Mouse (Mus musculus) liver, embryonic 15.5 days (tissue): ENCODE measurements at regions not wholly inside any gene's neighbourhood (a gene's known extent, or its start where the extent isn't known, plus 50 kb on each side); places are given as distances from the start of the nearest gene placed in this dataset.
A peak's percentile ranks its signal among the peaks of the same experiment; 100 is the strongest.

Source experiments
- ATAC-seq: fragments of 200-750 bp; cut with Nextera tagmentation; 2 replicates; pipeline ENCODE4 v1.8.0; 2017; ENCODE audit warnings: moderate number of reproducible peaks, mild to moderate bottlenecking, moderate library complexity; ENCODE audit not compliant: insufficient read depth
- H3K27ac ChIP-seq: fragments of 300-500 bp; sonication (generic); replicated peaks from 2 replicates; pipeline ENCODE4 v1.5.1; 2015; ENCODE audit warnings: mild to moderate bottlenecking, inconsistent platforms
- H3K27me3 ChIP-seq: fragments of 300-500 bp; sonication (generic); 2 replicates; pipeline ENCODE4 v1.6.1; 2015; ENCODE audit warnings: mild to moderate bottlenecking, inconsistent platforms
- H3K36me3 ChIP-seq: fragments of 300-500 bp; sonication (generic); replicated peaks from 2 replicates; pipeline ENCODE4 v1.6.1; 2015; ENCODE audit warnings: moderate library complexity, mild to moderate bottlenecking, inconsistent platforms
- H3K4me1 ChIP-seq: fragments of 300-500 bp; sonication (generic); replicated peaks from 2 replicates; pipeline ENCODE4 v1.6.1; 2015; ENCODE audit warnings: inconsistent platforms
- H3K4me2 ChIP-seq: fragments of 300-500 bp; sonication (generic); 2 replicates; pipeline ENCODE4 v1.6.1; 2015; ENCODE audit warnings: moderate library complexity, mild to moderate bottlenecking, inconsistent platforms
- H3K4me3 ChIP-seq: fragments of 300-500 bp; sonication (generic); replicated peaks from 2 replicates; pipeline ENCODE4 v1.5.1; 2015; ENCODE audit warnings: mild to moderate bottlenecking, inconsistent platforms
- H3K9ac ChIP-seq: fragments of 300-500 bp; sonication (generic); 2 replicates; pipeline ENCODE4 v1.6.1; 2015; ENCODE audit warnings: moderate library complexity, mild to moderate bottlenecking, inconsistent platforms
- H3K9me3 ChIP-seq: fragments of 300-500 bp; sonication (generic); replicated peaks from 2 replicates; pipeline ENCODE4 v1.6.1; 2016; ENCODE audit warnings: inconsistent platforms
- WGBS: fragments of 180-500 bp; shearing (Covaris S2); methylation state at CpG from one replicate; pipeline ENCODE4 v1.1.7; 2015; ENCODE audit warnings: mixed read lengths; ENCODE audit not compliant: insufficient replicate concordance; 5-methylcytosine and 5-hydroxymethylcytosine counted together

DNA sequence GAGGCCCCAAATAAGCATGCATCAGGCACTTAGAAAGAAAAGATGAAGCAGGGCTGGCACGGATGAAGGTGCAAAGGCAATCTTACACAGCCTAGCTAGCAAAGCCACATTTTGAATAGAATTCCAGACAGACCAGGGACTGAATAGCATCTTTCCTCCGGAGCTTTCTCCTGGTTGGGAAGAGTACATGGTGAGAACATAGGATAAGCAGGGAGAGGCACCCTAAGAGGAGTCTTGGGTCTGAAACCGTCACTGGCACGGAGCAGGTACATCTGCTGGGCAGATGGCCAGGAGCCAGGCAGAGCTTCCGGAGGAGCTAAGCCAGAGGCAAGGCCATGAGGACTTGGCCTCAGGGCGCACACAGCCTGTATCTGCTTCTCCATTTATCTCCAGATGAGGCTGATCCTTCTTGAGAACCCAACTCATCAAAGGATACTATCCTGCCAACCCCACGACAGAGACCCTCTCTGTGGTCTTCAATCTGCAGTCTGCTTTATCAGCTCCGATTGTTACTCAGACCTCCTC lies 70.4 kb upstream of the Ccn6 start:
- peaks cover 19% of the 10 kb centered on the region for H3K4me1 ChIP-seq
- H3K36me3 ChIP-seq = no peaks in the 10 kb centered on the region
- no peak overlapping the region for H3K4me3 ChIP-seq
- no peaks in the 10 kb centered on the region; the same call in 1 of the 2 replicates for H3K27me3 ChIP-seq
- H3K4me2 ChIP-seq = no peak overlapping the region
- H3K9ac ChIP-seq = no peak overlapping the region
- ATAC-seq = no peak
- WGBS = 61% methylated on average over 8 of the region's 8 CpGs
- H3K27ac ChIP-seq = no peak overlapping the region
- H3K9me3 ChIP-seq = no peaks in the 10 kb centered on the region

DNA sequence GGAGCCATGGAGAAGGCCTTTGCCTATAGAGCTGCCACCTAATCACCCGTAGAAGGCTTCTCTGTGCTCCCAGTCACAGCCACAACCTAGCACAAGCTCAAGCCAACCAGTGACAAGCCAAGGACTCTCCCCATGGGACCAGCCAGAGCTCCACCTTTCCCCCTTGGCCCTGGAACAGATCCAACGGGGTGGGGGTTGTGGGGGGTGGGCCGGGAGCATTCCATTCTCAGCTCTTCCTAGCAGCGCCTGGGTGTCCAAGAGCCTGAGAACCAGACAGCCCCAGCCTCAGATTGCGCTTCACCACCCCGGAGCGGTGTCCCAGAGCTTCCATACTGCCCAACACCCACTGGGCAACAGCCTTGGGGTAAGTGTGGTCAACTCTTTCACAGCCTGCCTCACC lies 69.6 kb upstream of the Ccn6 start:
- H3K27ac ChIP-seq = no peak overlapping the region
- H3K27me3 ChIP-seq = no peaks in the 10 kb centered on the region; the same call in 1 of the 2 replicates
- peaks cover 15% of the 10 kb centered on the region for H3K4me1 ChIP-seq
- no peaks in the 10 kb centered on the region for H3K36me3 ChIP-seq
- ATAC-seq = no peak
- 76% methylated on average over 7 of the region's 7 CpGs for WGBS
- no peak overlapping the region for H3K4me2 ChIP-seq
- no peak overlapping the region for H3K4me3 ChIP-seq
- no peak overlapping the region for H3K9ac ChIP-seq
- H3K9me3 ChIP-seq = no peaks in the 10 kb centered on the region

GRCm38 (mm10) chr10:39230634-39231410 lies 67.2 kb upstream of the Ccn6 start:
- Histone ChIP-seq H3K36me3 (no peaks in the 10 kb centered on the region), H3K9ac (no peak overlapping the region), H3K27ac (no peak overlapping the region), H3K4me2 (no peak overlapping the region; the same call in 1 of the 2 replicates), H3K27me3 (no peaks in the 10 kb centered on the region; the same call in 1 of the 2 replicates), H3K9me3 (no peaks in the 10 kb centered on the region), H3K4me3 (no peak overlapping the region), H3K4me1 (peaks cover 15% of the 10 kb centered on the region)
- ATAC-seq = peak; percentile 71
- 40% methylated on average over 14 of the region's 14 CpGs for WGBS

DNA sequence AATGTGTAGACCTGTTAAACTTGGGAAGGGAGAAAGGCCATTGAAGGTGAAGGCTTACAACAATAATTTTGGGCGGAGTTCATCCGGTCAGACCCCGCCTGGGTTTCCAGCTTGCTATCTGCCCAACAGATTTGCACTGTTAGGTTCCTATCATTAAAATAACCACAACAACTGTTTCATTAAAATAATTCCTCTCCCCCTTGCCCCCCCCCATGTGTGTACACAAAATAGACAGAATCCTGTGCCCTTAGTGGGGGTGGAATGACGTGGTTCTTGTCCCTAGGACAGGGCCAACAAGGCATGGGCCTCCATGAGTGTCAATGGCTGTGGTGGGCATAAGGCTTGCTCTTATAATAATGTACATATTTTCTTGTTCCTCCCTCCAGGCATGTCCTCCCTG lies 65.6 kb upstream of the Ccn6 start:
- H3K27me3 ChIP-seq = no peaks in the 10 kb centered on the region; the same call in 1 of the 2 replicates
- peaks cover 15% of the 10 kb centered on the region for H3K4me1 ChIP-seq
- no peak overlapping the region for H3K9ac ChIP-seq
- H3K27ac ChIP-seq = no peak overlapping the region
- ATAC-seq = no peak
- H3K9me3 ChIP-seq = no peaks in the 10 kb centered on the region
- WGBS = 46% methylated on average over 4 of the region's 4 CpGs
- H3K4me3 ChIP-seq = no peak overlapping the region
- H3K36me3 ChIP-seq = no peaks in the 10 kb centered on the region
- no peak overlapping the region for H3K4me2 ChIP-seq

DNA sequence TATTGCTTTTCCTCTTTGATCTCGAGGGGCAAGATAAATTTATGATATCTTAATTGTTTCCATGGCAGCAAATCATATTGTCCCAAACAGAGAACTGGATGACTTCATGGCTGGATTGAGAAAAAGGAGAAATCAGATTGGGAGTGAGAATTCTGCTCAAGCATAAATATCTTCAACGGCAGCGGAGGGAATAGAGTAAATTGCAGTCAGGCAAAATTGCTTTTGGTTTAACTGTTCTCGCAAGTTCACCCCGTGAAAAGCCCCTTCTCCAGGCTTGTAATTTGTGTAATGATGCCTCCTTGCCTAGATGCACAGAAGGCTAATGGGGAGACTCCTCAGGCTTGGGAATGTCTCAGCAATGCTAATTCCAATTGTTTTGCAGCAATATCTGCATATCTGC lies 64.4 kb upstream of the Ccn6 start:
- Histone ChIP-seq H3K9ac (no peak overlapping the region), H3K4me3 (no peak overlapping the region), H3K27me3 (no peaks in the 10 kb centered on the region), H3K36me3 (no peaks in the 10 kb centered on the region), H3K4me2 (no peak overlapping the region), H3K4me1 (peaks cover 15% of the 10 kb centered on the region), H3K9me3 (no peaks in the 10 kb centered on the region), H3K27ac (no peak overlapping the region)
- 57% methylated on average over 5 of the region's 5 CpGs for WGBS
- ATAC-seq = no peak

DNA sequence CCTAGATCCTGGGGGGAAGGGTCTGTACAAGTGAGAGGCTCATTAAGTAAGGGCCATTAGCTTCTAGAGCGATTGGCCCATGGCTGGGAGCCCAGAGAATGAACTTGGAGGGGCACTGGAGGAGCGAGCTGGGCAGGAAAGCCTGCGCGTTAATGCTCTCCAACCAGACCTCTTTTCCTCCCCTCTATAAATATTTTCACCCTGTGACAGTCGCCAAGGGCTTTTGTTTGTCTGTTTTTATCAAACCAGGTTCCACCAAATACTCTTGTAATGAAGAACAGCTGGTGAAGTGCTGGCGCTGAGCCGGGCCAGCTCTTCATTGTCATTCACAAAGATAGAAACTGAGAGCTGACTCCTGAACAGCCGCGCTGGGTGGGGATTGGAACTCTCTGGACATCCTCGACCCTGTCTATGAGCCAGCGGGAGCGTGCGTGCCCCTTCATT lies 63.9 kb upstream of the Ccn6 start:
- H3K4me1 ChIP-seq = peaks cover 15% of the 10 kb centered on the region
- ATAC-seq = no peak
- H3K9ac ChIP-seq = no peak overlapping the region
- no peaks in the 10 kb centered on the region for H3K36me3 ChIP-seq
- H3K27me3 ChIP-seq = no peaks in the 10 kb centered on the region
- H3K4me3 ChIP-seq = no peak overlapping the region
- no peaks in the 10 kb centered on the region for H3K9me3 ChIP-seq
- no peak overlapping the region for H3K4me2 ChIP-seq
- no peak overlapping the region for H3K27ac ChIP-seq
- 51% methylated on average over 13 of the region's 13 CpGs for WGBS

DNA sequence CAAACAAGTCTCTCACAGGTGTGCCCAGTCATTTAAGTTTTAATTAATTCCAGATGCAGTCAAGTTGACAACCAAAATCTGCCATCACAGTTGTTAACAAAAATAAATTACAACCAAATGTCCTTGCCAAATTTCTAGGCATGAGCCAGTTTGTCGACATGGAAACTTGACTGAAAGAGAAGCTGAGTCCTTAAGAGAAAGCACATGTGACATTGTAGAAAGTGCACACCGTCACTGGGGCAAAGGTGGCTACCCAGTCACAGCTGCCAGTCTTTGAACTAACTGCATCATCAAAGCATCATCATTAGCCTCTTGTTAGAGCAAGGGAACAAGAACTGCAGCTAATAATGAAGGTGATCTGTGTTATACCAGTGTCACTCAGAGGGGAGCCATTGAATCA lies 62.9 kb upstream of the Ccn6 start:
- Histone ChIP-seq H3K4me1 (peaks cover 15% of the 10 kb centered on the region), H3K27me3 (no peaks in the 10 kb centered on the region), H3K4me2 (no peak overlapping the region), H3K27ac (no peak overlapping the region), H3K36me3 (no peaks in the 10 kb centered on the region), H3K9me3 (no peaks in the 10 kb centered on the region), H3K4me3 (no peak overlapping the region), H3K9ac (no peak overlapping the region)
- WGBS = 51% methylated on average over 2 of the region's 2 CpGs
- ATAC-seq = no peak

DNA sequence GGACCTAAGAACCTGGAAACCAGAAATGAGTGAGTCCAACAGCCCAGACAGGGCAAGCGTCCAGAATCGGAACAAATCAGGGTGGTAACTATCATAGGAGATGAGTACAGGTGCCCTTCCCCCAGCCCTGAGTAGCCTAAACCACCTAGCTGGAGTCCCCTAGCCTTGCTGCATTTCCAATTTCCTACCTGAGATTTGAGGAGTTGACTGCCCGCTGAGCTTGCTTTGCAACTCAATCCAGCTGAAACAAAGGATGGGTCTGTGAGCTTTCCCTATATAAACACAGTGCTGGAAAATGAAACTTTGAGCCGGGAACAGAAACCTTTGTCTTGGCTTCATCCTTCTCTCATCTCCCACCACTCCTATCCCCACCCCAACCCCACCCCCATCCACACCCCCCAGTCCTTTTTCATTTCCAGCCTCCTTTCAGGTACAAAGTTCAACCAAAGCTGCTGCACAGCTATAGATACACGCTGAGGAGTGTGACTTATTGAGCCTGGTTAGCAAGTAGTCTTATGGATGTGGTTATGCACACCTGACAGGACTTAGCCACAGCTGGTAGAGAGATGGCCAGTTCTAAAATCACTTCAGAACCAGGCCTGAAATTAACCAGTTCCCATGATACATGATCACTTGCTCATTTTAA lies 61.0 kb upstream of the Ccn6 start:
- no peaks in the 10 kb centered on the region for H3K9me3 ChIP-seq
- no peaks in the 10 kb centered on the region for H3K27me3 ChIP-seq
- no peaks in the 10 kb centered on the region for H3K36me3 ChIP-seq
- ATAC-seq = no peak
- H3K27ac ChIP-seq = no peak overlapping the region
- H3K4me3 ChIP-seq = no peak overlapping the region
- peaks cover 5% of the 10 kb centered on the region; the same call in 1 of the 2 replicates for H3K4me1 ChIP-seq
- 50% methylated on average over 5 of the region's 5 CpGs for WGBS
- no peak overlapping the region for H3K4me2 ChIP-seq
- H3K9ac ChIP-seq = no peak overlapping the region

GRCm38 (mm10) chr10:39221028-39221427 lies 57.4 kb upstream of the Ccn6 start:
- H3K9me3 ChIP-seq = no peaks in the 10 kb centered on the region
- H3K4me1 ChIP-seq = no peaks in the 10 kb centered on the region
- no peak for ATAC-seq
- no peak overlapping the region for H3K9ac ChIP-seq
- no peak overlapping the region for H3K4me2 ChIP-seq
- no peaks in the 10 kb centered on the region for H3K27me3 ChIP-seq
- whole genome bisulfite sequencing = 76% methylated on average over 2 of the region's 2 CpGs
- H3K4me3 ChIP-seq = no peak overlapping the region
- no peak overlapping the region for H3K27ac ChIP-seq
- H3K36me3 ChIP-seq = no peaks in the 10 kb centered on the region

GRCm38 (mm10) chr10:39219366-39219765 lies 55.8 kb upstream of the Ccn6 start:
- 79% methylated on average over 2 of the region's 2 CpGs for WGBS
- H3K36me3 ChIP-seq = no peaks in the 10 kb centered on the region
- H3K4me1 ChIP-seq = no peaks in the 10 kb centered on the region
- H3K27ac ChIP-seq = no peak overlapping the region
- no peak overlapping the region for H3K9ac ChIP-seq
- no peaks in the 10 kb centered on the region for H3K27me3 ChIP-seq
- H3K4me2 ChIP-seq = no peak overlapping the region
- H3K9me3 ChIP-seq = no peaks in the 10 kb centered on the region
- ATAC-seq = no peak
- H3K4me3 ChIP-seq = no peak overlapping the region

DNA sequence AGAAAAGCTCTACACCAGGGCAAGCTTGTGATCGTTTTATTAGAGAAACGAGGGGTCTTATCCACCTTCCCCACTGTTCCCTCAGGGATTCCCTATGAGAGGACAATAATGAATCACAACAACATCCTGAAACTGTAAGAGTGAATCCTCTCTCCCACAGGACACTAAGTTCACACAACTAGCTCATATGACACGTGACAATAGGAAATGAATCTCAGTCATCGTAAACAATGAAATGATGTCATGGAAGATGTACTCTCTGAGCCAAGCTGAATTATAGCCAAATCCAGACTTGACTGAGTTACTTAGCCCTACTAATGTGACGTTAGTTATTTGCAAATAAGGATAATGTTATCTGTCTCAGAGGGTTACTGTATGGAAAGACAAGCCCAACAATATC lies 54.6 kb upstream of the Ccn6 start:
- Histone ChIP-seq H3K27ac (no peak overlapping the region), H3K36me3 (no peaks in the 10 kb centered on the region), H3K9me3 (no peaks in the 10 kb centered on the region), H3K4me2 (no peak overlapping the region), H3K9ac (no peak overlapping the region), H3K4me3 (no peak overlapping the region), H3K4me1 (no peaks in the 10 kb centered on the region), H3K27me3 (no peaks in the 10 kb centered on the region)
- no peak for ATAC-seq
- 61% methylated on average over 5 of the region's 5 CpGs for WGBS
